Mouse (Mus musculus): ENCODE measurements around the gene Phactr1.

DNA sequence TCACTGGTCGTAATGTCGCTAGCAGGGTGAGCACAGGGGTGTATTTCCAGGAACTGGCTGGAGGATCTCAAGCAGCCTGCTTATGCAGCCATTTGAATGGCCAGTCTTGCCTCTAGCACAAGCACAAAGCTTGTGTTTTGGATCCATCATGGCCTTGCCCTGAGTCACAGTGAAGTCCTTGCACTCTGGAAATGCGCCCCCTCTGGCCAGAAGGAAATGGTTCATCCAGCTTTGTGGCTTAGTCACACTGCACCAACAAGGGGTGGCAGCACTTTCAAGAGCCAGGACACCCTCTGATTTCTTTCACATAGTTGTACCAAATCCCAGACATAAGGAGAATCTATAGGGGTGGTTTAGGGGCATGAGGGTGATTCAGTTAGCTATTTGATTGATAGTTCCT, 222.4 kb downstream of the Phactr1 start:
- no peak for TF ChIP-seq HCFC1 (IDR thresholded peaks at IDR 0.05; ENCODE audit: borderline replicate concordance, insufficient read depth, low read length)
- no peak for TF ChIP-seq ZC3H11A (IDR thresholded peaks at IDR 0.05; ENCODE audit: borderline replicate concordance, low read depth, low read length)
- no peak for TF ChIP-seq MAFK (IDR thresholded peaks at IDR 0.05; ENCODE audit: insufficient read depth, low read depth, low read length)
- TF ChIP-seq CHD2 (IDR thresholded peaks at IDR 0.05; ENCODE audit: low read depth, low read length) = no peak
- TF ChIP-seq ZNF384 (IDR thresholded peaks at IDR 0.05; ENCODE audit: low read depth, low read length) = no peak
